In the genomic region with DNA sequence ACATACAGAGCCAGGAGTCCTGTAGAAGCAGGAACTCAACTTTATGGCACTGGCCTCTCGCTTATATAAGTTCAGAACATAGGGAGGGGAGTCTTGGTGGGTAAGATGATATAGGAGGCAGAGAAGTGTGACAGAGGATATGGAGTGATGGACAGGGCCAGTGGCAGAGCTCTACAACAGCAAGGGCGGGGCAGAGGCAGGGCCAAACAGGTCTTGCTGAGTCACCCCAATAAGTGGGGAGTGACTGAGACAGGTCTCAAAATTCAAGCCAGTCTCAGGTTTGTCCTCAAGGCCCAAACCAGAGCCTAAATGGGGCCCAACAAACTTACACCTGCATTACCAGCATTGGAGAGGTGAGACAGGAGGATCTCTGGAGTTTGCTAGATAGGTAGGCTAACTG, we compare ENCODE assay signal across 14 mouse cellular contexts. TPM values are rescaled to one million over a fixed set of nuclear protein-coding genes. Genes with fewer than 3 reads are reported as not detected.
A peak's percentile ranks its signal among the peaks of the same experiment; 100 is the strongest.
DNase-seq lines count a peak whose midpoint lies in the region; ATAC-seq and TF ChIP-seq lines count a peak whose summit lies in the region.
"Had no signal": no experiment of that assay in that cellular context is flagged by ENCODE, and none has a peak within 500 bp of the region (broad histone marks: within the 10 kb centered on the region; RNA-seq: fewer than 3 reads in every experiment).

No protein-coding gene starts in this region.

- peaks cover 51% of the 10 kb centered on the region for H3K36me3 ChIP-seq in liver, embryonic 15.5 days (replicated peaks)
- H3K36me3 ChIP-seq: neural tube, embryonic 15.5 days had no signal

- peak overlapping the region; percentile 84 for H3K27ac ChIP-seq in liver, embryonic 15.5 days (replicated peaks)
- H3K27ac ChIP-seq in cerebellum, adult 2 months (ENCODE audit: insufficient read depth, low read length) = no peak overlapping the region
- H3K27ac ChIP-seq: heart, adult 2 months; neural tube, embryonic 15.5 days had no signal

- peaks cover 44% of the 10 kb centered on the region for H3K4me1 ChIP-seq in liver, embryonic 15.5 days (replicated peaks)
- peaks cover 3% of the 10 kb centered on the region for H3K4me1 ChIP-seq in cerebellum, adult 2 months (ENCODE audit: control insufficient read depth, insufficient read depth, low read length)
- H3K4me1 ChIP-seq: neural tube, embryonic 15.5 days had no signal

- peak; percentile 98 for ATAC-seq in liver, embryonic 15.5 days (ENCODE audit: insufficient read depth)

- no peaks in the 10 kb centered on the region for H3K9me3 ChIP-seq in liver, embryonic 15.5 days (replicated peaks)
- H3K9me3 ChIP-seq: neural tube, embryonic 15.5 days had no signal

- no peak for TF ChIP-seq POLR2A in cerebellum, adult 2 months (IDR thresholded peaks at IDR 0.05; ENCODE audit: borderline replicate concordance, insufficient read depth, low read length)

- peak overlapping the region; percentile 56 for H3K4me2 ChIP-seq in liver, embryonic 15.5 days
- H3K4me2 ChIP-seq: lung, embryonic 14.5 days; neural tube, embryonic 15.5 days had no signal

- H3K9ac ChIP-seq in liver, embryonic 15.5 days = peak overlapping the region; percentile 32; the same call in 1 of the 2 replicates
- H3K9ac ChIP-seq: lung, embryonic 14.5 days; neural tube, embryonic 15.5 days had no signal

- H3K27me3 ChIP-seq in liver, embryonic 15.5 days = no peaks in the 10 kb centered on the region
- no peaks in the 10 kb centered on the region for H3K27me3 ChIP-seq in cerebellum, adult 2 months (ENCODE audit: control insufficient read depth, insufficient read depth, low read length)
- H3K27me3 ChIP-seq: neural tube, embryonic 15.5 days had no signal

- WGBS in liver, embryonic 15.5 days (ENCODE audit: insufficient replicate concordance) = 31% methylated on average over 2 of the region's 2 CpGs
- 98% methylated on average over 2 of the region's 2 CpGs for WGBS in cerebellum, adult 2 months

- peak; percentile 15 for DNase-seq in gastrocnemius, adult 18-20 months (ENCODE audit: low spot score)
- DNase-seq in gastrocnemius, postnatal 25 days = no peak
- DNase-seq in 3134 (ENCODE audit: extremely low read depth, insufficient read length, low spot score) = peak; percentile 23
- DNase-seq in c-Kit-positive CD71-positive TER-119-negative erythroid progenitor cells, embryonic 14.5 days (ENCODE audit: low read depth) = peak; percentile 58
- DNase-seq in left cerebral cortex, postnatal 10 days (ENCODE audit: extremely low spot score in 1 of 2, low spot score in 2 of 2) = no peak
- DNase-seq in cerebellum, adult 2 months = no peak
- DNase-seq in cerebellum, adult 9-11 months = no peak
- DNase-seq: B cell, adult 2 months; heart, adult 2 months; kidney, adult 11 months; lung, embryonic 14.5 days; right cerebral cortex, adult 18-20 months had no signal

- intact Hi-C loops in left cerebral cortex, postnatal 10 days (cut with DNase I) = no loop called here

- no peak for TF ChIP-seq CTCF in cerebellum, adult 2 months (IDR thresholded peaks at IDR 0.05; ENCODE audit: borderline replicate concordance, insufficient read depth, low read depth, low read length)

- H3K4me3 ChIP-seq in liver, embryonic 15.5 days (replicated peaks) = peak overlapping the region; percentile 15
- H3K4me3 ChIP-seq in cerebellum, adult 2 months (replicated peaks; ENCODE audit: insufficient read depth, low read depth, low read length) = no peak overlapping the region
- H3K4me3 ChIP-seq: heart, adult 2 months; neural tube, embryonic 15.5 days had no signal

RNA-seq across cellular contexts. Expression of gene Adam10, which starts 54.4 kb away (rescaled TPM):
- 10 to 100 TPM; 13.9 to 15.7 TPM for total RNA-seq in gastrocnemius, adult 18-20 months (2021)
- 10 to 100 TPM; 16.2 to 19.2 TPM for total RNA-seq in gastrocnemius, postnatal 25 days (2021)
- 71.4 and 71.9 TPM in 2 replicates for polyA plus RNA-seq in liver, embryonic 15.5 days (2015; fragmentation: Nextera tagmentation; extraction: Ambion mirVana)
- total RNA-seq in left cerebral cortex, postnatal 10 days (2021) = 10 to 100 TPM; 83.8 to 86.3 TPM
- 44.9 and 47.7 TPM in 2 replicates for polyA plus RNA-seq in cerebellum, adult 2 months (2012; rRNA removed)

Comparison
In these comparisons a context has a peak if more than half of its experiments do, and no peak if none do; other contexts are left out.
1. DNase-seq: peak in gastrocnemius, adult 18-20 months (single experiment), 3134 (single experiment) and c-Kit-positive CD71-positive TER-119-negative erythroid progenitor cells, embryonic 14.5 days (single experiment); none in gastrocnemius, postnatal 25 days (single experiment), left cerebral cortex, postnatal 10 days (0 of 2), cerebellum, adult 2 months (0 of 2) and cerebellum, adult 9-11 months (single experiment).
2. RNA of gene Adam10, which starts 54.4 kb away (total RNA-seq): 83.8 to 86.3 TPM in left cerebral cortex, postnatal 10 days; 16.2 to 19.2 TPM in gastrocnemius, postnatal 25 days and 13.9 to 15.7 TPM in gastrocnemius, adult 18-20 months; every median in the first group is over 4 times any median in the second.